Mouse (Mus musculus): ENCODE measurements at regions not wholly inside any gene's neighbourhood (a gene's known extent, or its start where the extent isn't known, plus 50 kb on each side); places are given as distances from the start of the nearest gene placed in this dataset.
A peak's percentile ranks its signal among the peaks of the same experiment; 100 is the strongest.
"Not testable (repeated sequence)": the region's sequence is repeated elsewhere in the genome, so short reads cannot be mapped to it uniquely, and the experiment has no call there.

DNA sequence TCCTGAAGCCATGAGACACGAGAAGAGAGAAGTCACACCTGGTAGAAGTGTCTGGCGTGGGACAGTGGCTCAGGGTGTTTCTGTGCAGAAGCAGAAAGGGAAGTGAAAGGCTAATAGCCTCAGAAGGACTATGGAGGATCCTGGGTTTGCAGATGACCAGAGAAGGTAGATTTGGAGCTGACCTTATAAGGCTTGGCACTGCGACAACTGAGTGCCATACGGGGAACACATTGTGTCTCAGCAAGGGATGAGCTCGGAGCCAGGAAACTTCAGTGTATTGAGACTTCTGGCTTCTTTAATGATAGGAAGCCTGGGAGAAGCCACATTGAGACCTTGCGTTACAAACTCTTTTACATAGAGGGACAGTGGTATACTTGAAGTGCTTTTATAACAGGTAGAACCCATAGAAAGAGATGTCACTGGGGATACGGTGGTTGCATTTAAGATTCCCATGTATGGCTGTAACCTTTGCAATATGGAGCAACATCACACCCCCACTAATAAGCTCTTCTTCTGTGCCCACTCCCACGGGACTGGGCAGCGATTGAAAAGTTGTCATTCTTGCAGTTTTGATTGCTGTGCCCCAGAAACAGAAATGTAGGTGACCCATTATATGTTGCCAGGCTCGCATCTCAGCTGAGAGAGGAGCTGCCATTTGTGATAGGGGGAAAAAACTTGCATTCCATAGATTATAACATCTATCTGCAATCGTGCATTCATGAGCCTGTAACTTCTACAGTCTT lies 61.8 kb upstream of the Dync1i1 start:
- DNase-seq (ENCODE audit: low spot score) = no peak

- peak; percentile 91 for DNase-seq (ENCODE audit: low spot score)
Observed at GRCm38 (mm10) chr6:5645150-5645732, 80.2 kb upstream of the Dync1i1 start.

GRCm38 (mm10) chr6:5634222-5634621 lies 91.2 kb upstream of the Dync1i1 start:
- no peak for DNase-seq (ENCODE audit: low spot score)

DNA sequence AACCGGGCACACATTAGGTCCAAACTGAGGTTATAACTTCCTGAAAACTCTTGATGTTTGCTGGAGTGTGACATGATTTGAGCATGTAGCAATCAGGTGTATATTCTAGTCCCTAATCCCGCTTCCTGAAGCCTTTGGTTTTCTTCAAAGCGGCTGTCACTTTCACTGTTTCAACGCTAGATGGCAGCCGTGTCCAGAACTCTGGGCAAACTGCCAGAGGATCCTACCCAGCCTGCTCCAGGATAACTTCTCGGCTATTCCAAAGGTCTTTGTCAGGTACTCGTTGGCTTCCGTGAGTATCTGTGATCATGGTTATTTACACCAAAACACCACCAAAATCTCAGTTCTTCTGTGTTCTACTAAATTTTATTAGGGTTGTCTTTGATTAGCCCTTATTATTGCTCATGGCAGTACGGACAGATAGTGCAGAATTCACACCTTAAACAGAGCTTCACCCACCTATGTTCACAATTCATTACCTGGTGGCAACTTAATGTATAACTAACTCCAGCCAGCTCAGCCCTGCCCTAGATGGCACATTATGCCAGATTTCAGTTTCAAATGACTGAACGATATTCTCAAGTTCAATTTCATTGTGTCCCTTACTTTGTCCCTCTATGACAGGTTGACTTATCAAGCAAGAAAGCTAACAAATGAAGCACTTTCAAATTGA lies 92.3 kb upstream of the Dync1i1 start:
- peak; percentile 79 for DNase-seq (ENCODE audit: low spot score)

DNA sequence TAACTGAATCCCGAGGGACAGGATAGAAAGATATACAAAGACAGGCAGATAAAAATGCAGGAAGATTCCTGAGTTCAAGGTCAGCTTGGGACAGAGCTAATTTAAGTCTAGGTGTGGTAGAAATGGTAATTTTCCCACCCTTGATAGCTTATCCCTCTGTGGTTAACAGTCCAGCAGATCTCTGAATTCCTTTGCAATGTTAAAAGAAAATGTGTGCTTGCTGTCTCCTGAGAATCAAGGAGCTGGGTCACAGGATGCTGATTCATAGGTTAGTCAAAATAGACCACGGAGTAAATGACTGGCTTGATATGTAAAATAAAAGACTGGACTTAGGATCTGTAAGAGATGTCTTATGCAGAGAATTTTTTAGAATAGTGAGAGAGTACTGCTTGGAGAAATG lies 101.4 kb upstream of the Dync1i1 start:
- DNase-seq (ENCODE audit: low spot score) = no peak

- no peak for DNase-seq (ENCODE audit: low spot score)
Observed at GRCm38 (mm10) chr6:5621582-5621981, 103.9 kb upstream of the Dync1i1 start.

DNA sequence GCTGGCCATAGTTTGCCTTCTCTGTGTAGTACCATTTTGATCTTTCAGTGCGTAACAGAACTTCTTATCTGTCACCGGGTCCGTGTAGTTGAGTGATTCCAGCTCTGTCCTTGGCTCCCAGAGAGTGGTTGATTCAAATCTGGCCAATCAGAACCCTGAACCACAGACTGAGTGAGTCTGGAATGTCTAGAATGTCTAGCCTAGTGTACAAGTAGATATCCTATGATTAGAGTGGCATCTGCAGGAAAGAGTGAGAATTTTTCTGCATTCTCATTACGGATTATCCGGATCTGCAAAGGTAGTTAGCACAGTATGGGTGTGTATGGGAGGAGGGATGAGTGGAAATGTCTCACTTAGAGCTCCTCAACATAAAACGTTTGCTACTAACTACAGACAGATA lies 97.9 kb upstream of the Pdk4 start:
- no peak for DNase-seq (ENCODE audit: low spot score)

GRCm38 (mm10) chr6:5589635-5590034 lies 93.5 kb upstream of the Pdk4 start:
- peak; percentile 95 for DNase-seq (ENCODE audit: low spot score)

DNA sequence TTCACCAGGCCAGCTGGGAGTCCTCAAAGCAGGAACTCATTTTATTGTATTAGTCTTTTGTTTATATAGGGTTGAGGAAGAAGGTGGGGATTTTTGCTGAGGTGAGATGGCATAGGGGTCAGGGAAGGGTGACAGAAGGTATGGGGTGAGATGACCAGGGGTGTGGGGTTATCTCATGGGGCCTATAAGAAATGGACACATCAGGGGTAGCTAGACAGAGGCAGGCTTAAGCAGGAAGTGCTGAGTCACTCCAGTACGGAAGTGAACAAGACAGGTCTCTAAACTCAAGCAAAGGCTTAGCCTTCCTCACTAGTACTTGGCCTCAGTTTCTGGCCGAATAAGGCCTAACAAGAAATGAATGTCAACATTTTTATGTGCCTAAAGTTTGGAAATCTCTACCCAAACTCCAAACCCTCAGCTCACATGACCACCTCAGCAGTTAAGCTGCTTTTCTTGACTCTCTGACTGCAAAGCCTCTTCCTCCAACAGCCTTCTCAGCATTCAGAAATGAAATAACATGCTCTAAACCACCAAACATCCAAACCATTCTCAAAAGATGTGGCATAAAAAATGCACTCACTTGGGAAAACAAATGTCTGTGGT lies 86.9 kb upstream of the Pdk4 start:
- no peak for DNase-seq (ENCODE audit: low spot score)

GRCm38 (mm10) chr6:5576891-5577290 lies 80.8 kb upstream of the Pdk4 start:
- DNase-seq (ENCODE audit: low spot score) = not testable (repeated sequence)

DNA sequence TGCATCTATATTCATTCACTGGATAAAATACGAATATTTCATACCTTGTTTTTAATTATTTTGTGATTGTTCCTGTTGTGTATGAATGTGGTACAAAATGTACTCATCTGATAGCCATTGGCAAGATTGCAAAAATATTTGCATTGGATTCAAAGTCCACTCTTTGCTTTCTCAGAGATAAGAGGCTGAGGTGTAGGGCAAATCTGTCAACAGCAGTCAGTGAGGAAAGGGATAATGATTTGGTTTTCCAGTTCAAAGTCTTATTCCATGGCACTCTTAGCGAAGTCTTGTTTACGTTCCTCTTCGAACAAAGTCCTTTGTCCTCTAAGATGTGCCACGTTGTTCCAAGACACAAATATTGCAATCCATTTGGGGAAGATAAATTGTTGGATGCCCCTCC lies 70.5 kb upstream of the Pdk4 start:
- no peak for DNase-seq (ENCODE audit: low spot score)

- no peak for DNase-seq (ENCODE audit: low spot score)
Observed at GRCm38 (mm10) chr6:5565049-5565448, 68.9 kb upstream of the Pdk4 start.

DNA sequence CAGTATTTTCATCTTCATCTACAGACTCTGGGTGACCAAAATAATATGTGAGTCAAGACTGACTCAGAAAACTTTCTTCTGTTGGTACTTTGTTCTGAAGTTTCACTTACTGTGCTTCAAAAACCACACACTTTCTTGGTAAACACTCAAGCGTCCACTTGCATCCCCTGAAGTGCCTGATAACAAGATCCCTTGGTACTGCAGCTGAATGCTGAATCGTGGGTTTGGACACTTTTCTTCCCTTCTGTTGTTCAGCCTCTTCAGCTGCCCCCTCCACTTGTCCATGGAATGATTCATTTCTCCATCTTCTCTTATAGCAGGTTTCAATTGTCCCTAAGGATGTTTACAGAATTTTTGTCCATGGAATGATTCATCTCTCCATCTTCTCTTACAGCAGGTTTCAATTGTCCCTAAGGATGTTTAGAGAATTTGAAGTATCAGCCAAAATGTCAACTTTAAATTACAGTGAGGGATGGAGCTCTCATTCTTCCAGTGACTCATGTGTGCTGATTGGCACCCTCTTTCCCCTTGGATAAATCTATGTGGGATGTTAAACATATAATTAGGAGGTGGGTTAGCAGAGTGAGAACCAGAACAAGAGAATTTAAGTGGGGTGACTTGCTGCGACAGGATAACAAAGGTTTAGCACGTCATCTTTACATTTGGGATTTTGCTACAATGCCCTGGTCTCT lies 57.7 kb upstream of the Pdk4 start:
- DNase-seq (ENCODE audit: low spot score) = no peak

DNA sequence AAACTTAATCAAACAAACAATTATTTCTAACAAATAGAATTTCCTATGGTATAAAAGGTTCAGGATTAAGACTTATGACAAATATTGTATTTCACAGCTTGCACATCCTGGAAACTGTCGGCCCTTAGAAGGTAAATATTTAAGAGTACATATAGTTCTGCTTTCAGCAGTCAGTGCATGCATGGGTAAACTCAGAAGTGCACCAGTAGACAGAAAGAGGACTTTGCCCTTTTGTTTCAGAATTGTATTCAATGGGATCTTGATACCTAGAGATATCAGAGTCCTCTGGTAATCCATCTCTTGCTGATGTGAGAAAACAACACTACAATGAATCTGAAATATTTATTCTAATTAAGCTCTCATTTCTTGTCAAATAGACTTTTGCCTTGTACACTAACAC lies 54.0 kb upstream of the Pdk4 start:
- DNase-seq (ENCODE audit: low spot score) = no peak
